Mouse (Mus musculus) embryonic stem cell, embryonic (primary cell): ENCODE results near the gene Stxbp2.

Source experiments
- CTCF ChIA-PET, 4 experiments: fragments of 300-600 bp in 2 of 4; fragments of 350-600 bp in 2 of 4; sonication (Branson Sonifier 250); formaldehyde crosslinking; loops; one replicate each; lab custom pipeline; 2022; ENCODE audit warnings: inconsistent platforms in 2 of 4; lab: Charles Lee
- POLR2A ChIA-PET, 4 experiments: fragments of 300-600 bp in 2 of 4; fragments of 350-600 bp in 2 of 4; sonication (Branson Sonifier 250); formaldehyde crosslinking; loops; one replicate each; lab custom pipeline; 2022; ENCODE audit warnings: antibody characterized with exemption in 4 of 4, inconsistent platforms in 1 of 4; lab: Charles Lee

The Stxbp2 gene

GRCm38 (mm10) chr8:3654726-3655508, 24.2 kb downstream of the Stxbp2 start:
- CTCF ChIA-PET = interaction anchor here (0.9 to 1.7 kb wide), 7 partner anchors 9 to 96 kb away, joined by 3 to 6 read pairs (median 4); partner anchors contain the start of genes Fcor (in 4 of the 4) and Trappc5 (in 1 of the 4)
- POLR2A ChIA-PET = interaction anchor here in 3 of 4 experiments (0.6 to 2.0 kb wide), 17 partner anchors 9 to 155 kb away, joined by 3 to 8 read pairs (median 3); partner anchors contain the start of genes Fcor (in 2 of the 3), Mcemp1 (in 1 of the 3), Mcoln1 (in 1 of the 3) and Pet100 (in 1 of the 3)

GRCm38 (mm10) chr8:3655526-3655925, 24.8 kb downstream of the Stxbp2 start, which contains the start of gene Retn:
Gene Retn (plus strand): TSS chr8:3655770.
- POLR2A ChIA-PET = interaction anchor here in 3 of 4 experiments (0.9 to 2.0 kb wide), 13 partner anchors 9 to 155 kb away, joined by 3 to 8 read pairs (median 3); partner anchors contain the start of genes Fcor (in 1 of the 3), Mcemp1 (in 1 of the 3), Mcoln1 (in 1 of the 3) and Pet100 (in 1 of the 3)

DNA sequence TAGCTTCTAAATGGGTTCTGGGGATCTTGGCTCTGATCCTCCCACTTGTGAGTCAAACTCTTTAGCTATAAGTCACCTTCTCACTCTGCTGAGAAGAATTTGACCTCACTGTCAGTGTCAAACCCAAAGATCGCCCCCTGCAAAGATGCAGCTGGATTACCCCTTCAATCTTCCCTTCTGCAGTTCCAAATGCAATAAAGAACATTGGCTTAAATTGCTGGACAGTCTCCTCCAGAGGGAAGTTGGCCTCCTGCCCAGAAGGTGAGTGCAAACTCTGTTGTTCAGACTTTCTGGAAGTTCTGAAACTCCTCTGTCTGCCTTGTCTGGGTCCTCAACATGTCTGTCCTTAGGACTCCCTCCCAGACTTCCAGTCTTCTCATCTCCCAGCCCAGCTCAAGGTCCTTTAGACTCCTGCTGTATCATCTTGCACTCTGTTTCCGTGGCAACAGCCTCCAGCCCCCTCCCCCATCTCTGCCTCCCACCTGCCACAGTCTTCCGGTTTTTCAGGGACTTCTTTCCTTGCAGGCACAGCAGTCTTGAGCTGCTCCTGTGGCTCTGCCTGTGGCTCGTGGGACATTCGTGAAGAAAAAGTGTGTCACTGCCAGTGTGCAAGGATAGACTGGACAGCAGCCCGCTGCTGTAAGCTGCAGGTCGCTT, 26.1 kb downstream of the Stxbp2 start:
- CTCF ChIA-PET = interaction anchor here (0.5 to 2.0 kb wide), 9 partner anchors 11 to 182 kb away, joined by 3 to 8 read pairs (median 4); partner anchors contain the start of genes Fcor (in 4 of the 4) and Trappc5 (in 1 of the 4)
- POLR2A ChIA-PET = interaction anchor here in 2 of 4 experiments (0.6 to 1.7 kb wide), 8 partner anchors 11 to 269 kb away, joined by 3 to 6 read pairs (median 3); partner anchors contain the start of genes Fcor (in 1 of the 2) and Stxbp2 (in 1 of the 2)

More at GRCm38 (mm10) chr8:3655526-3655925, 24.8 kb downstream of the Stxbp2 start, which contains the start of gene Retn:
- CTCF ChIA-PET = interaction anchor here (0.6 to 1.7 kb wide), 8 partner anchors 8 to 97 kb away, joined by 3 to 6 read pairs (median 4); partner anchors contain the start of genes Fcor (in 4 of the 4) and Trappc5 (in 1 of the 4)

- CTCF ChIA-PET = interaction anchor here in 1 of 4 experiments (2.5 kb wide), 1 partner anchor 11 kb away, joined by 9 read pairs; the partner anchor contains the start of gene Fcor
Observed at GRCm38 (mm10) chr8:3660889-3661288, 30.1 kb downstream of the Stxbp2 start.

GRCm38 (mm10) chr8:3664405-3664804, 33.6 kb downstream of the Stxbp2 start:
- CTCF ChIA-PET = interaction anchor here in 1 of 4 experiments (0.6 to 0.7 kb wide), 2 partner anchors 201 to 291 kb away, joined by 3 to 8 read pairs; no protein-coding TSS in a partner anchor
- POLR2A ChIA-PET = interaction anchor here in 2 of 4 experiments (0.7 to 2.7 kb wide), 5 partner anchors 9 to 51 kb away, joined by 3 to 8 read pairs (median 4); partner anchors contain the start of gene Stxbp2 (in 1 of the 2)

More at GRCm38 (mm10) chr8:3660889-3661288, 30.1 kb downstream of the Stxbp2 start:
- POLR2A ChIA-PET = no interaction called here

GRCm38 (mm10) chr8:3665507-3665906, 34.8 kb downstream of the Stxbp2 start, which contains the start of gene Mcemp1:
Gene Mcemp1 (plus strand): TSS chr8:3665754.
- POLR2A ChIA-PET = interaction anchor here in 3 of 4 experiments (0.6 to 2.7 kb wide), 9 partner anchors 10 to 273 kb away, joined by 3 to 8 read pairs (median 3); partner anchors contain the start of genes Arhgef18 (in 1 of the 3), Retn (in 1 of the 3), Stxbp2 (in 1 of the 3) and Trappc5 (in 1 of the 3)

GRCm38 (mm10) chr8:3670388-3670787, 39.6 kb downstream of the Stxbp2 start:
- ChIA-PET CTCF (interaction anchor here in 2 of 4 experiments (0.6 to 3.2 kb wide), 6 partner anchors 13 to 111 kb away, joined by 3 to 39 read pairs (median 4); partner anchors contain the start of gene Retn (in 1 of the 2)), POLR2A (interaction anchor here in 3 of 4 experiments (0.6 to 3.8 kb wide), 5 partner anchors 17 to 523 kb away, joined by 3 to 14 read pairs (median 3); partner anchors contain the start of gene Pnpla6 (in 1 of the 3))

More at GRCm38 (mm10) chr8:3665507-3665906, 34.8 kb downstream of the Stxbp2 start, which contains the start of gene Mcemp1:
- CTCF ChIA-PET = interaction anchor here in 3 of 4 experiments (0.8 to 1.5 kb wide), 3 partner anchors 11 to 106 kb away, joined by 3 to 5 read pairs (median 3); partner anchors contain the start of gene Trappc5 (in 1 of the 3)

GRCm38 (mm10) chr8:3671980-3672491, 41.3 kb downstream of the Stxbp2 start, which contains the start of gene Fcor:
Gene Fcor (minus strand): TSS chr8:3672362.
- POLR2A ChIA-PET = interaction anchor here (0.5 to 3.8 kb wide), 56 partner anchors 15 to 449 kb away, joined by 3 to 14 read pairs (median 4); partner anchors contain the start of genes C330021F23Rik (in 4 of the 4), Pnpla6 (in 3 of the 4), Pet100 (in 2 of the 4) and Xab2 (in 2 of the 4)
- CTCF ChIA-PET = interaction anchor here (0.5 to 3.3 kb wide), 103 partner anchors 9 to 670 kb away, joined by 3 to 43 read pairs (median 4); partner anchors contain the start of genes C330021F23Rik (in 3 of the 4), Insr (in 3 of the 4), Pnpla6 (in 3 of the 4) and Retn (in 3 of the 4)

DNA sequence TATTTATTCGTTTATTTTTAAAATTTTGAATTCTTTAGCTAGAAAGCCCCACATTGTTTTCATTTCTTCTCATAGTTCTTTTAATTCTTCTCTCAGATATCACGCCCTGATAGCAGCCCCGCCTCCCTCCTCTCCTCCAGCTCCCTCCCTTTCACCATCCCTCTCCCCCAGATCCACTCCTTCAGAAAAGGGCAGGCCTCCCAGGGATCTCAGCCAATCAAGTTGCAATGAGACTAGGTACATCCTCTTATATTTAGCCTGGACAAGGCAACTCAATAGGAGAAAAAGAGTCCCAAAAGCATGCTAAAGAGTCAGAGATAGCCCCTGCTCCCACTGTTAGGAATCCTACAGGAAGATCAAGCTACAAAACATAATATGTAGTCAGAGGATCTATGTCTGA, 43.9 kb downstream of the Stxbp2 start:
- ChIA-PET CTCF (interaction anchor here in 1 of 4 experiments (3.3 kb wide), 1 partner anchor 208 kb away, joined by 43 read pairs; the partner anchor contains the start of gene Pex11g), POLR2A (interaction anchor here in 3 of 4 experiments (0.6 to 4.4 kb wide), 8 partner anchors 45 to 248 kb away, joined by 3 to 15 read pairs (median 4); partner anchors contain the start of genes C330021F23Rik (in 1 of the 3), Pet100 (in 1 of the 3), Pnpla6 (in 1 of the 3) and Xab2 (in 1 of the 3))

- CTCF ChIA-PET = interaction anchor here (0.5 to 2.2 kb wide), 82 partner anchors 8 to 818 kb away, joined by 3 to 21 read pairs (median 4); partner anchors contain the start of genes Camsap3 (in 2 of the 4), Mcemp1 (in 2 of the 4), Zfp358 (in 2 of the 4) and A430078G23Rik (in 1 of the 4)
Observed at GRCm38 (mm10) chr8:3676131-3676992, 45.6 kb downstream of the Stxbp2 start, which contains the start of gene Trappc5. Gene Trappc5 (plus strand): TSS chr8:3676299.

DNA sequence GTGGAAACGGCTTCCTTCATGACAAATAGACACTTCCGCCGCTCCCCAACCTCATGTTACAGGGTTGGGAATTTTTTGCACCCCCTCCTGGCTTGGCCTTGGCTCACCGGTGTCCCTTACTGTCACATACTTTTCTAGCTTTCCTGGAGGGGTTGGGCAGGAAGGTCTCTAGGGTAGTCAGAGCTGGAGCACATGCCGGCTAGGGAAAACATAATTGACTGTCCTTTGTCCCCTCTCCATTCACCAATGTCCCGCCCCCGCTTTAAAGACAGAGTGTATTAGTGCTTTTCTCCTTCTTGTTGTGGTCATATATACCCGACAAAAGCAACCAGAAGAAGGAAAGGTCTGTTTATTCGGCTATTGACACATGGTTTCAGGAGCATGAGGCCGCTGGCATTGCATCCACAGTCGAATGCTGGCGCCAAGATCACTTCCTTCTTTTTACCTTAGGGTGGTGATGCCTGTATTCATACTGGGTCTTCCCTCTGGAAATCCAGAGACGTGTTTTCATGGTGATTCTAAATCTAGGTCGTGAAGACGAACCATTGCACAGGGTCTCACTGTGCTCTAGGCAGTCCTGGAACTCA, 46.3 kb downstream of the Stxbp2 start:
- ChIA-PET POLR2A (interaction anchor here in 3 of 4 experiments (0.9 to 4.4 kb wide), 13 partner anchors 28 to 516 kb away, joined by 3 to 15 read pairs (median 5); partner anchors contain the start of genes Pet100 (in 2 of the 3), Xab2 (in 2 of the 3), C330021F23Rik (in 1 of the 3) and Camsap3 (in 1 of the 3)), CTCF (interaction anchor here in 3 of 4 experiments (0.7 to 2.2 kb wide), 11 partner anchors 10 to 398 kb away, joined by 3 to 16 read pairs (median 4); partner anchors contain the start of genes Insr (in 1 of the 3), Mcemp1 (in 1 of the 3) and Pex11g (in 1 of the 3))

More at GRCm38 (mm10) chr8:3676131-3676992, 45.6 kb downstream of the Stxbp2 start, which contains the start of gene Trappc5:
- POLR2A ChIA-PET = interaction anchor here (0.6 to 4.4 kb wide), 43 partner anchors 11 to 1001 kb away, joined by 3 to 15 read pairs (median 4); partner anchors contain the start of genes Pet100 (in 3 of the 4), Xab2 (in 3 of the 4), C330021F23Rik (in 2 of the 4) and Camsap3 (in 1 of the 4)

DNA sequence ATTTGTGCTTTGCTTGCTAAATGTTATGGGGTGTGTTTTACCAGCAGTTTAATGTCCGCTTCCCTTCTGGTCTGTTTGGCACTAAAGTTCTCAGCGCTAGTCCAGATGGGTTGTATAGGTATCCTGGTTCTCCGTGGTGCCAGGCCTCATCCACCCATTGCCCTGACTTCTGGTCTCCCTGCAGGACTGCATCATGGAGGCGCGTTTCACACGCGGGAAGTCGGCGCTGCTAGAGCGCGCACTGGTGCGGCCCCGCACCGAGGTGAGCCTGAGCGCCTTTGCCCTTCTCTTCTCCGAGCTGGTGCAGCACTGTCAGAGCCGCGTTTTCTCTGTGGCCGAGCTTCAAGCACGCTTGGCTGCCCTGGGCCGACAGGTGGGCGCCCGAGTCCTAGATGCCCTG, 48.1 kb downstream of the Stxbp2 start:
- POLR2A ChIA-PET = interaction anchor here in 2 of 4 experiments (0.6 to 1.1 kb wide), 5 partner anchors 22 to 636 kb away, joined by 3 to 4 read pairs (median 3); partner anchors contain the start of gene Camsap3 (in 1 of the 2)
- CTCF ChIA-PET = no interaction called here

GRCm38 (mm10) chr8:3679236-3679635, 48.5 kb downstream of the Stxbp2 start:
- ChIA-PET CTCF (no interaction called here), POLR2A (interaction anchor here in 2 of 4 experiments (0.6 to 1.0 kb wide), 5 partner anchors 23 to 636 kb away, joined by 3 to 4 read pairs (median 3); partner anchors contain the start of gene Camsap3 (in 1 of the 2))

DNA sequence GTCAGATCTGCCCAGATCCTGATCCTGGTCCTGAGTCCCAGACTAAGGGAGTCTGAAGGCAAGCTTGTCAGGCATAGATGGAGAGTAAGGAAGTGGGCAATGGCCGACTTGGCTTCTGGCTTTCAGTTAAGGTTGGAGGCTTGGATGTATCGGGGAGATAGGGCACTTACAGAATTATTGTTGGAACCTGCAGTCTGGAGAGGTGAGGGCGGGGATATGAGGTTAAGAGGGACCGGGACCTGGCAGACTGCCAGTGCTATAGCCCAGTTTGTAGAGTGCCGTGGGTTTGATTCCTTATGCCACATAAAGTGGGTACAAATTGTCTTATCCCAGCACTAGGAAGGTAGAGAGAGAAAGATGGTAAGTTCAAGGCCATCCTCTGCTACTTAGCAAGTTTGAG, 48.9 kb downstream of the Stxbp2 start:
- ChIA-PET CTCF (no interaction called here), POLR2A (interaction anchor here in 1 of 4 experiments (0.6 to 1.0 kb wide), 4 partner anchors 23 to 274 kb away, joined by 3 read pairs; partner anchors contain the start of gene Camsap3)
